Mouse (Mus musculus): ENCODE measurements at regions not wholly inside any gene's neighbourhood (a gene's known extent, or its start where the extent isn't known, plus 50 kb on each side); places are given as distances from the start of the nearest gene placed in this dataset.
A peak's percentile ranks its signal among the peaks of the same experiment; 100 is the strongest.

- no peak for DNase-seq (ENCODE audit: low spot score in 2 of 2)
Observed at GRCm38 (mm10) chr3:21218936-21219335, 852.0 kb upstream of the Agtr1b start.

DNA sequence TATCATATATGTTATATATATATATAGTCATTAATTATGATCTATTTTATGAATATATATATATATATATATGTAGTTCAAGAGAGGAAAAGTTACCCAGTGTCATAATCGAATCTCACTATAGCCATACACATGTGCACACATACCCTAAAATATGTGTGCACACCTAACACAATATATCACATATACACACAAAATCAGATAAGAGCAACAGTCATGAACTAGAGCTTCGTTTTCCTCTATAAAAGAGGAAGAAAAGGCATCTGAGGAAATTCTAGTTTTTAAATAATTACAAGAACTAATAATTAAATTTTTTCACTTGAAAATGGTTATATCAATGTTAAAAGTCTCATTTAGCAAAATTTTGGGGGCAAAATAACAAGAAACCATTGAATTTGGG lies 835.3 kb upstream of the Tbl1xr1 start:
- no peak for DNase-seq (ENCODE audit: low spot score in 2 of 2)

GRCm38 (mm10) chr3:21256129-21256760 lies 820.2 kb upstream of the Tbl1xr1 start:
- DNase-seq (ENCODE audit: low spot score in 2 of 2) = no peak

GRCm38 (mm10) chr3:21263317-21263716 lies 813.1 kb upstream of the Tbl1xr1 start:
- DNase-seq (ENCODE audit: low spot score in 2 of 2) = no peak

DNA sequence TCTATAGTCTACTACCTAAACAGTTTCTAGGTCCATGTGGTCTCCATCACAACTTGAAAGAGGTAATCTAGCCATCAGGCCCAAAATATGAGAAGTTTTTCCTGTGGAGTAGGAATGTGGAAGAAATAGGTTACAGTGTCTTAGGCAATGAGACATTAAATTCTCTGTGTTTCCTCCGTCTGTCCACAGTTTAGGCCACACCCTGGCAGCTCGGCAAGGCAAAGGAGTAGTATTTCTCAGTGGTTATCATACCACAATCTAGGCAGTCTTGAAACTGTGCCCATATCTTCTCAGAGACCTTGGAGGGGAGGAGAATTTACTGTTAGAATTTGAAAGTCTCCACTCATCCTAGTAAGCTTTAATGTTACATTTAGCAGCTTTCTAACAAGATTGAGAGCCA lies 811.0 kb upstream of the Tbl1xr1 start:
- DNase-seq (ENCODE audit: low spot score in 2 of 2) = no peak

DNA sequence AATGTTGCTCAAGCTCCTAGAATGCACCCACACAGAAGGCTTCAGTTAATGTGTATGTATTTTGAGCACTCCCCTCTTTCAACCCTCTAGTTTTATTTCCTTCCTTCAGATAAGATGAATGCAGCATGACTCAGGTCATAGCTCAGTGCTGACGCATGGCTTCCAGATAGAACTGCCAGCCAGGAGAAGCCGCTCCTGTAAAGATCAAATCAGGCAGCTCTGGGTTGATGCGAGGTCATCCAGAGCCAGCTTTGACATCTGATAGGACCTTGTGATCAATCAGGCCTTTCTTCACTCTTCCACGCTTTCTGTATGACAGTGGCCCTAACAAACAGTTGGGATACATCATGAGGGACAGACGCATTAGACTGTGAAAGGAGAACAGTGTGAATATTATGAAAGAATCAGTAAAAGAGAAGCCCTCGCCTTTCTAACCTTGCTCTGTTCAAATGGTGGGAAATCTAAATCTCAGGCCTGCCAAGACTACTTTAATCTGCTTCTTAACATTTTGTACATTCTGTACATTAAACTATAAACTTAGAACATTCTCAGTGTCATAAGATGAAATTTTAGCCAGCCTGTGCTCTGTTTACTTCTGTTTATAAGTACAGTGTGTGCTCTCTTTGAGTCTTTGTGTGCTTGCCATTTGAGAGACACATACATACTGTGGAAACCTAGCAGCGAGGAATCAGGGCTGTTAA lies 807.9 kb upstream of the Tbl1xr1 start:
- no peak for DNase-seq (ENCODE audit: low spot score in 2 of 2)

- DNase-seq (ENCODE audit: low spot score in 2 of 2) = no peak
Observed at GRCm38 (mm10) chr3:21269130-21269440, 807.4 kb upstream of the Tbl1xr1 start.

DNA sequence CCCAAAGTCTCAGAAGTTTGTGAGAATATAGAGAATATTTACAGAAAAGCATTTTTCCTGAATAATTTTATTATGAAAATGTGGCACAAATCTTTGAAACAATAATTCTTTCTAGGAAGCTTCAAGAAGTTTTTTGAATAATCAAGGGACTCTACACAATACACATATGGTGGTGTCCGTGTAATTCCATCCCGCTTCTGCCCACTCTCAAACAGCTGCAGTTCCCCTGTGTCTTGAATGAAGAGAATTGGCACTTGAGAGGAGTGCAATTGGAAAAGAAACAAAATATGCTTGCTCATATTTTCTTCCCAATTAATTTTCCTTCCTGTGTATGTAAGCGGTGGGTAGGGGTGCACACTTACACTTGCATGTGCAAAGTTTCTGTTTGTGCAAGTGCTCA lies 805.7 kb upstream of the Tbl1xr1 start:
- no peak for DNase-seq (ENCODE audit: low spot score in 2 of 2)

- no peak for DNase-seq (ENCODE audit: low spot score in 2 of 2)
Observed at GRCm38 (mm10) chr3:21272219-21272618, 804.2 kb upstream of the Tbl1xr1 start.

- DNase-seq (ENCODE audit: low spot score in 2 of 2) = no peak
Observed at GRCm38 (mm10) chr3:21292774-21293173, 783.7 kb upstream of the Tbl1xr1 start.

GRCm38 (mm10) chr3:21293308-21293707 lies 783.1 kb upstream of the Tbl1xr1 start:
- no peak for DNase-seq (ENCODE audit: low spot score in 2 of 2)

DNA sequence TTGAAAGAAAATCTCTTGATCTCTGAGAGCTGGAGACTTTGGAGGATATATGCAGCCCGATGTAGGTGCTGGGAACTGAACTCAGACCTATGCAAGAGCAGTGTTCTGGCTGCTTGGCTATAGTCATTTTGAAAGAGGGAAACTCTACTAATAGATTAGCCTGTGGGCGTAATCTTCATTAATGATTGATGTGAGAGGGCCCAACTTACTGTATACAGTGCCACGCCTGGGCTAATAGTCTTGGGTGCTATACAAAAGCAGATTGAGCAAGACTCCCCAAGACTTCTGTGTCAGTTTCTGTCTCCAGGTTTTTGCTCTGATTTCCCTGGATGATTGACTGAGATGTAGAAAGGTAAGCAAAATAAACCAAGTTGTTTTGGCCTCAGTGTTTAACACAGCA lies 781.7 kb upstream of the Tbl1xr1 start:
- no peak for DNase-seq (ENCODE audit: low spot score in 2 of 2)

DNA sequence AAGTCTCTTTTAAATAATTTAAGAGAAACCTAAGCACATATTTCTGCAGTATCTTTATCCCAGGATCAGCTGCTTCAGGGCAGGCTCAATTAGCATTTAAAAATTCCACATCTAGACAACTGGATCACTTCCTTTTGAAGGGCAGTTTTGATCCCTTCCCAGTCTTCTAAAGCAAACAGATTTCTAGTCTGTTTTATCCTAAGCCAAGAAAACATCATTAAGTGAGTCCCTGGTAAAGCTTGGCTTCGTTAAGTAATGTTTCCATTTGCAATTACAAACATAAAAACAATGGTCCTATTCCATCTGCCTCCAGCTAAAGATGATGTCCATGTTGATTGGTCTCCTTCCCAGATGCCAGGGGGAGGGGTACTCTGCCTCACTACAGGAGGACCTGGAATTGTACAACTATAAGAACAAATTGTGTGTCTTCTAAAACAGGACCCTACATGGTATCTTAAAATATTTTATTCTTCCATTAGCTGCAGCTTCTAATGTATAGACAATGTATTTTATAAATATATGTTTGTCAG lies 779.8 kb upstream of the Tbl1xr1 start:
- no peak for DNase-seq (ENCODE audit: low spot score in 2 of 2)

DNA sequence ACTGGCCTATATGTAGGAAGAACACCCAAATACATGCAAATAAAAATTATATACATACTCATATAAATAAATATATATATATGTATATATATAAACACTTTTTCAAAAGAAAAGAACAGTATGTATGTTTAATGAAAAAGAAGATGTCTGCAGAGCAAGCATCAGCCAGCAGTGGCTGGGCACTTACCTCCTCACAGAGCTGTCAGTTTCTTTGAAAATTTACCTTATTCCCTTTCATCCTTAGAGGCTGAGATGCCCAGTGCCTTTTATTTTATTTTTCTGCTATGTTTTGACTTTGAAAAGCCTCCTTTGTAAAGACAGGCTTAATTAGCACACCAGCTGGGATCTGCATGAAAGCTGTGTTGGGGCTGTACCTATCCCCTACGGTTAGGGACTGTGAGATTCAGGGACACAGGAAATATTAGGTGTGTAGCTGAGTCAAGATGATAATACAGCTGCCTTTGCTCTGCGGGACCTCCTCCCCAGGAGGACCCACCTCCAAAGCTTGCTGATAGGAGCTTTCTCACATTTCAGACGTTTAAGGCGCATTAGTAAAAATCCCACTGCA lies 751.0 kb upstream of the Tbl1xr1 start:
- no peak for DNase-seq (ENCODE audit: low spot score in 2 of 2)

GRCm38 (mm10) chr3:21341916-21342315 lies 734.5 kb upstream of the Tbl1xr1 start:
- no peak for DNase-seq (ENCODE audit: low spot score in 2 of 2)

DNA sequence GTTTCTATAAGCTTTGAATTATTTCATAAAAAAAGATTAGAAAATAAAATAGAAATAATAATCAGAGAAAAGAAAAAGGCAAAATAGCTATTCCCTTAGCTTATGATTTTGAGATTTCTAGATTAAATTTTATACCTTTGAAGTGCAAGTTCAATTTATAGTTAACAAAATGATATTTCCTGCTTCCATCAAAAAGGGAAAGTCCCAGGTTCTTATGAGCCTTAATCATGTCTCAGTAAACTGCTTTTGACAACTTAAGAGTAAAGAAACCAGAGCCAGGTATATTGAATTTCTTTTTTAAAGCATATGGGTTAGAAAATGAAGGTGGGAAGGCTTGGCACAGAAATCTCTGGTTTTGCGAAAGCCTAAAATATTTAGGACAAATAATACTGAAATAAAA lies 733.4 kb upstream of the Tbl1xr1 start:
- DNase-seq (ENCODE audit: low spot score in 2 of 2) = no peak

DNA sequence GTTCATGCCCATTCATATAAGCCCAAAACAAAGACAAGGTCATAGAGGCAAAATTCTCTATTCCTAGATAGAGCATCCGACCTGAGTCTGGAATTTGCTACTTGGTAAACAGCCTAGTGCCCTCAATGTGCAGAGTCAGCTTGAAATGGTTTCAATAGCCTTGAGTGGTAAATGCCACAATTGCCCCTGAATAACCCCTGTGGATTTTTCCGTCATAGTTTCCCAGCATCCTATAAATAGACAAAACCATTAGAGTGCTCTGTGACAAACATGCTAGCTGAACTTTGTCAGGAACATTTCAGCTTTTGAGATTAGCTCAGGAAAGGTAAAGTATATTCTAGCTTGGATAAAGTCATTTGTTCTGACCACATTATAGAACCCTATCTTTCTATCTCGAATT lies 727.0 kb upstream of the Tbl1xr1 start:
- no peak for DNase-seq (ENCODE audit: low spot score in 2 of 2)

DNA sequence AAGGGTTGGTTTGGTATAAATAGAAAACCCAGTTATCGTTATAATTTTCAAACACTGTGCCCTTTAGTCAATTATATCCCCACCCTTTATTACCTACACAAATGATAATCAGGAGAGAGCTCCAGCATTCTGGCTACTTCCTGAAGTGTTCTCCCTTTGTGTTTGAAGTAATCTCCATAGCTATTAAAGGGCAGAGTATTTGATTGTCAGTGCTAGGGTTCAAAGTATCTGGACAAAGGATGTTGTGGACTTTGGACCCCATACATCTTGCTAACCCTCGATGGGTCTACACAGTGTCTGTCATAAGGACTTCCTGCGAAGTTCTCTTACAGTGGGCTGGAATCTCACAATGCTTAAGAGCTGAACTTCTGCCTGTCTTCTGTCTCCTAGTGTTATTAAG lies 720.3 kb upstream of the Tbl1xr1 start:
- no peak for DNase-seq (ENCODE audit: low spot score in 2 of 2)

DNA sequence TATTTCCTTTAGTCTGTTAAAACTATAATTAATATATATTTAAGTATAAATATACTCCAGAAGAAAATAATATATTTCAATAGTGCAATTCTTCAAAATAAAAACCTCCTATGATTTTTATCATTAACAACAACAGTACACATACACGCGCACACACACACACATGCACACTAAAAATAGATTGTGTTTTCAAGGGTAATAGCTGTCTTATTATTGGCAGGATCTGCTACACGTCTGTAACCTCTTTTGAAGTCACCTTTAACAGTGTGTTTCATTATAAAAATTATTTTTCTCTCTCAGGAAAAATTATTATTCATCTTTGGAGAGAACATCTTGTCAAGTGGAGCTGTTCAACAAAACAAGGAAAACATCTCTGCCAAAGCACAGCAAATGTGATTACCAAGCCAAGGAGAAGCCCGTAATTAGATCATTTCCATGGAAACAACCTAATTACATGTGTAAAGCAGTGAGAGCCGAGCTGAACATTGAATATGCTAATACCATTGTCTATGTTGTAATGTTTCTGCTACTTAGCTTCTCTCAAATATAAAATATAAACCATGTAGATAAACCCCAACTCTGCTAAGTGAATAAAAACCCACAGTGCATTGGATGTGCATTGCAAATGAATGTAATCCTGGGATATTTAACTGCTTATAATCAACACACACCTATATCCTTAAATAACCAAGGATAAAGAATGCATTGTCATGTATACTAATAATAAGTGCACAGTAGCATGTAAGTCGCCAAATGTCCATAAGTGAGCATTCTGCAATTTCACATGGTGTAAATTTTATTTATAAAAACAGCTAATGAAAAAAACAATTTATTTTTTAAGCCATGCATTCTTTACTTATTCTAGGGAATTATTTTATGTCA lies 719.4 kb upstream of the Tbl1xr1 start:
- no peak for DNase-seq (ENCODE audit: low spot score in 2 of 2)

DNA sequence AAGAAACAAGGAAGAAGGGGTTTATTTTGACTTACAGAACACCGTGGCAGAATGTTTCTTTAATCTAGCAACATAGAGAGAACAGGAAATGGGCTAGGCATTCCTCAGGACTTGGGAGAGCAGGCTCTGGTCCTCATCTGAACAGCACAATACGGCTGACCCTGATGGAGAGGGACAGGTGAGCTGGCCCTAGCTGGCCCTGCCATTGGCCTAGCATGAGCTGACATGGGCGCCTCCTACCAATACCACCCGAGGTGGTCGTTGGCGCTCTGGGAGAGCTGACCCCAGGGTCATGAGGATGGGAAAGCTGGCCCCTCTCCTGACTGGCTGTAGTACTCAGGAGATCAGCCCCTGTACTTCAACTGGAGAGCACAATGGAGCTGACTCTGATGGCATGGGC lies 718.4 kb upstream of the Tbl1xr1 start:
- no peak for DNase-seq (ENCODE audit: low spot score in 2 of 2)

- no peak for DNase-seq (ENCODE audit: low spot score in 2 of 2)
Observed at GRCm38 (mm10) chr3:21361069-21361468, 715.4 kb upstream of the Tbl1xr1 start.

DNA sequence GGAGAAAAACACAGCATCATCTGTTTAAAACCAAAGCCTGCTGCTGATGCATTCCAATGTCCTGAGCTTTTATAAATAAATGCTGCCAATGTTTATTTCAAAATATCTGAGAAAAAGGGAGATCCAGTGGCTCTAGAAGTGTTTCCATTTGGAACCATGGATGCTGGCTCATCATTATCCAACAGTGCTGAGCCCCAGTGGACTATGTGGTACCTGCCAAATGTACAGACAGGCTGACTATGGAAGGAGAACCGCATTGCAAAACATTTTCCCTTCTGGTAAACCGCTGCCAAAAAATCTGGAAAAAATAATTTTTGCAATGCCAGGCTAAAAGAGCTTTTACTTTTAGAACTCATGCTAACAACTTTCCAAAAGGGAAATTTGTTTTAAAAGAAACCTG lies 696.6 kb upstream of the Tbl1xr1 start:
- DNase-seq (ENCODE audit: low spot score in 2 of 2) = peak in 1 of 2 experiments; percentile 49
